Mouse (Mus musculus) right cerebral cortex, postnatal 25 days (tissue): ENCODE data around the gene Smap2.
"Not testable (repeated sequence)": the region's sequence is repeated elsewhere in the genome, so short reads cannot be mapped to it uniquely, and the experiment has no call there.

Experiments used
- DNase-seq: peaks from one replicate; pipeline ENCODE4 v3.0.0; 2022

Smap2 gene

GRCm38 (mm10) chr4:121016928-121017657 is at the start of gene Smap2:
Gene Smap2, minus strand, starts transcription at chr4:121017247.
- DNase-seq: peak; percentile 98

GRCm38 (mm10) chr4:121065336-121065735 is 48.3 kb upstream of the Smap2 start:
- no peak for DNase-seq

- DNase-seq: not testable (repeated sequence)
Measured at GRCm38 (mm10) chr4:121059218-121059617, 42.2 kb upstream of the Smap2 start.

GRCm38 (mm10) chr4:121057032-121057431 is 40.0 kb upstream of the Smap2 start:
- no peak for DNase-seq

- no peak for DNase-seq
Measured at GRCm38 (mm10) chr4:121056342-121056741, 39.3 kb upstream of the Smap2 start.

- DNase-seq: peak; percentile 38
Measured at GRCm38 (mm10) chr4:121052454-121053323, 35.6 kb upstream of the Smap2 start.

- no peak for DNase-seq
Measured at GRCm38 (mm10) chr4:121051863-121052262, 34.8 kb upstream of the Smap2 start.

- no peak for DNase-seq
Measured at GRCm38 (mm10) chr4:121042946-121043345, 25.9 kb upstream of the Smap2 start.

GRCm38 (mm10) chr4:121042472-121042871 is 25.4 kb upstream of the Smap2 start:
- no peak for DNase-seq

- DNase-seq: peak; percentile 57
Measured at GRCm38 (mm10) chr4:121040897-121041671, 24.0 kb upstream of the Smap2 start.

GRCm38 (mm10) chr4:121040323-121040722 is 23.3 kb upstream of the Smap2 start:
- no peak for DNase-seq

GRCm38 (mm10) chr4:121039331-121040115 is 22.5 kb upstream of the Smap2 start, which contains the start of gene Col9a2:
Gene Col9a2, plus strand, starts transcription at chr4:121039385.
- DNase-seq: no peak

GRCm38 (mm10) chr4:121033006-121033405 is 16.0 kb upstream of the Smap2 start:
- no peak for DNase-seq

GRCm38 (mm10) chr4:121031440-121031839 is 14.4 kb upstream of the Smap2 start:
- no peak for DNase-seq

GRCm38 (mm10) chr4:121029632-121030031 is 12.6 kb upstream of the Smap2 start:
- DNase-seq: no peak

- no peak for DNase-seq
Measured at GRCm38 (mm10) chr4:121028659-121029392, 11.8 kb upstream of the Smap2 start.

GRCm38 (mm10) chr4:121028146-121028545 is 11.1 kb upstream of the Smap2 start:
- no peak for DNase-seq

GRCm38 (mm10) chr4:121025681-121026080 is 8.6 kb upstream of the Smap2 start:
- DNase-seq: no peak

GRCm38 (mm10) chr4:121023941-121024340 is 6.9 kb upstream of the Smap2 start:
- no peak for DNase-seq

- DNase-seq: no peak
Measured at GRCm38 (mm10) chr4:121023464-121023863, 6.4 kb upstream of the Smap2 start.

- no peak for DNase-seq
Measured at GRCm38 (mm10) chr4:121021911-121022310, 4.9 kb upstream of the Smap2 start.
